Mouse (Mus musculus) C2C12 (cell line): ENCODE results near the gene Zswim8.

ENCODE experiments used
- CTCF ChIP-seq: IDR thresholded peaks from one replicate; pipeline ENCODE4 v1.5.1; 2011; ENCODE audit not compliant: control insufficient read depth, insufficient read depth, insufficient read length
- MYOD1 ChIP-seq: IDR thresholded peaks from one replicate; pipeline ENCODE4 v1.6.1; 2011; ENCODE audit warnings: low read depth; ENCODE audit not compliant: control insufficient read depth, insufficient read length
- USF1 ChIP-seq: IDR thresholded peaks from one replicate; pipeline ENCODE4 v1.6.1; 2011; ENCODE audit warnings: low read depth, mild to moderate bottlenecking, control low read depth, moderate library complexity

DNA sequence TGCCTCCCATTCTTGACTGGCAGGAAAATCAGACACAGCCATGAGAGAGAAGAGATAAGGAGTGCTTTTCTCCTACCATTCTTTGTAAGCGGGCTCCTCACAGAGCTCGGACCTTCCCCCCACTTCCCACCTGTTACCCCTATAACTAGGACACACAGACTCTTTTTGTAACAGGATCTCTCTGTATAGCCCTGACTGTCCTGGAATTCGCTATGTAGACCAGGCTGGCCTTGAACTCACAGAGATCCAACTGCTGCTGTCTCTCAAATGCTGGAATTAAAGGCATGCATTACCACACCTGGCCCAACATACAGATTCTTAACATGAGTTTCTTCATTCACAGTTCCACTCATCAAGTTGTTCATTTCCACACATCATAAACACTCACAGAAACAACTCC lies 44.6 kb upstream of the Zswim8 start:
- TF ChIP-seq USF1: no peak
- no peak for TF ChIP-seq CTCF
- TF ChIP-seq MYOD1: no peak
